Mouse (Mus musculus): Measurements from ENCODE around the gene Gm20388. TPM values are rescaled to one million over a fixed set of nuclear protein-coding genes. Genes with fewer than 3 reads are reported as not detected.

Gm20388 gene
- total and polyA plus RNA-seq, 2 experiments from 2014 or later, result 17.3 TPM; not detected in 1

GRCm38 (mm10) chr8:121119635-121120455 is 1209.2 kb downstream of the Gm20388 start:
- H3K9me3 ChIP-seq (replicated peaks; ENCODE audit: control insufficient read depth, low read length), result no peaks in the 10 kb centered on the region
- H3K4me3 ChIP-seq (ENCODE audit: low read depth, low read length), result peak overlapping the region; percentile 58
- peak overlapping the region; percentile 22; the same call in 1 of the 2 replicates for H3K27ac ChIP-seq (ENCODE audit: low read depth)
- H3K36me3 ChIP-seq (replicated peaks; ENCODE audit: control insufficient read depth, insufficient read depth, low read length), result no peaks in the 10 kb centered on the region
- H3K9ac ChIP-seq (replicated peaks; ENCODE audit: low read depth, low read length), result peak overlapping the region; percentile 46
- H3K4me1 ChIP-seq (ENCODE audit: control insufficient read depth, insufficient read depth), result no peaks in the 10 kb centered on the region
- H3K4me2 ChIP-seq (ENCODE audit: low read depth, low read length), result peak overlapping the region; percentile 65
- H3K27me3 ChIP-seq (ENCODE audit: control insufficient read depth, insufficient read depth, low read length), result peaks cover 100% of the 10 kb centered on the region
- 28% methylated on average over 12 of the region's 12 CpGs for WGBS
- DNase-seq (ENCODE audit: low spot score) (no peak), ATAC-seq (ENCODE audit: insufficient read depth, low read depth) (no peak)
- TF ChIP-seq CTCF (IDR thresholded peaks at IDR 0.05; ENCODE audit: low read depth), result no peak
- no peak for TF ChIP-seq EP300 (IDR thresholded peaks at IDR 0.05; ENCODE audit: low read depth)

- WGBS, result 33% methylated on average over 17 of the region's 17 CpGs
- H3K27ac ChIP-seq (ENCODE audit: low read depth), result peak overlapping the region; percentile 22; the same call in 1 of the 2 replicates
- peak overlapping the region; percentile 46 for H3K9ac ChIP-seq (replicated peaks; ENCODE audit: low read depth, low read length)
- no peaks in the 10 kb centered on the region for H3K9me3 ChIP-seq (replicated peaks; ENCODE audit: control insufficient read depth, low read length)
- TF ChIP-seq CTCF (IDR thresholded peaks at IDR 0.05; ENCODE audit: low read depth) (no peak), EP300 (IDR thresholded peaks at IDR 0.05; ENCODE audit: low read depth) (no peak)
- ATAC-seq (ENCODE audit: insufficient read depth, low read depth) (no peak), DNase-seq (ENCODE audit: low spot score) (no peak)
- H3K36me3 ChIP-seq (replicated peaks; ENCODE audit: control insufficient read depth, insufficient read depth, low read length), result no peaks in the 10 kb centered on the region
- H3K27me3 ChIP-seq (ENCODE audit: control insufficient read depth, insufficient read depth, low read length), result peaks cover 100% of the 10 kb centered on the region
- peak overlapping the region; percentile 65 for H3K4me2 ChIP-seq (ENCODE audit: low read depth, low read length)
- peak overlapping the region; percentile 58 for H3K4me3 ChIP-seq (ENCODE audit: low read depth, low read length)
- H3K4me1 ChIP-seq (ENCODE audit: control insufficient read depth, insufficient read depth), result 0 out of 2 replicates have a peak, but pooled peaks cover 5% of the 10 kb centered on the region
These were observed 1210.1 kb downstream of the Gm20388 start for GRCm38 (mm10) chr8:121120456-121121419.

- no peak for DNase-seq (ENCODE audit: low spot score)
- H3K4me1 ChIP-seq (ENCODE audit: control insufficient read depth, insufficient read depth), result 0 out of 2 replicates have a peak, but pooled peaks cover 6% of the 10 kb centered on the region
- H3K9ac ChIP-seq (replicated peaks; ENCODE audit: low read depth, low read length), result no peak overlapping the region
- H3K27ac ChIP-seq (ENCODE audit: low read depth), result no peak overlapping the region
- WGBS, result 42% methylated on average over 8 of the region's 8 CpGs
- H3K9me3 ChIP-seq (replicated peaks; ENCODE audit: control insufficient read depth, low read length), result no peaks in the 10 kb centered on the region
- no peak for TF ChIP-seq CTCF (IDR thresholded peaks at IDR 0.05; ENCODE audit: low read depth)
- no peak for TF ChIP-seq EP300 (IDR thresholded peaks at IDR 0.05; ENCODE audit: low read depth)
- H3K4me2 ChIP-seq (ENCODE audit: low read depth, low read length), result no peak overlapping the region
- H3K36me3 ChIP-seq (replicated peaks; ENCODE audit: control insufficient read depth, insufficient read depth, low read length), result no peaks in the 10 kb centered on the region
- H3K4me3 ChIP-seq (ENCODE audit: low read depth, low read length), result no peak overlapping the region
- ATAC-seq (ENCODE audit: insufficient read depth, low read depth), result no peak
- H3K27me3 ChIP-seq (ENCODE audit: control insufficient read depth, insufficient read depth, low read length), result peaks cover 100% of the 10 kb centered on the region
These were observed 1211.1 kb downstream of the Gm20388 start for GRCm38 (mm10) chr8:121121704-121122103.

GRCm38 (mm10) chr8:121122368-121122767 is 1211.7 kb downstream of the Gm20388 start:
- Histone ChIP-seq H3K27me3 (ENCODE audit: control insufficient read depth, insufficient read depth, low read length) (peaks cover 100% of the 10 kb centered on the region), H3K9me3 (replicated peaks; ENCODE audit: control insufficient read depth, low read length) (no peaks in the 10 kb centered on the region), H3K27ac (ENCODE audit: low read depth) (no peak overlapping the region), H3K4me2 (ENCODE audit: low read depth, low read length) (no peak overlapping the region), H3K9ac (replicated peaks; ENCODE audit: low read depth, low read length) (no peak overlapping the region), H3K36me3 (replicated peaks; ENCODE audit: control insufficient read depth, insufficient read depth, low read length) (no peaks in the 10 kb centered on the region), H3K4me3 (ENCODE audit: low read depth, low read length) (no peak overlapping the region), H3K4me1 (ENCODE audit: control insufficient read depth, insufficient read depth) (0 out of 2 replicates have a peak, but pooled peaks cover 6% of the 10 kb centered on the region)
- no peak for TF ChIP-seq EP300 (IDR thresholded peaks at IDR 0.05; ENCODE audit: low read depth)
- no peak for TF ChIP-seq CTCF (IDR thresholded peaks at IDR 0.05; ENCODE audit: low read depth)
- no peak for ATAC-seq (ENCODE audit: insufficient read depth, low read depth)
- DNase-seq (ENCODE audit: low spot score), result no peak
- 23% methylated on average over 7 of the region's 7 CpGs for WGBS

GRCm38 (mm10) chr8:121123113-121123512 is 1212.5 kb downstream of the Gm20388 start:
- 81% methylated on average over 2 of the region's 2 CpGs for WGBS
- ATAC-seq (ENCODE audit: insufficient read depth, low read depth) (no peak), DNase-seq (ENCODE audit: low spot score) (no peak)
- H3K4me3 ChIP-seq (ENCODE audit: low read depth, low read length), result no peak overlapping the region
- H3K9me3 ChIP-seq (replicated peaks; ENCODE audit: control insufficient read depth, low read length), result no peaks in the 10 kb centered on the region
- H3K9ac ChIP-seq (replicated peaks; ENCODE audit: low read depth, low read length), result no peak overlapping the region
- H3K27ac ChIP-seq (ENCODE audit: low read depth), result no peak overlapping the region
- peaks cover 100% of the 10 kb centered on the region for H3K27me3 ChIP-seq (ENCODE audit: control insufficient read depth, insufficient read depth, low read length)
- 0 out of 2 replicates have a peak, but pooled peaks cover 6% of the 10 kb centered on the region for H3K4me1 ChIP-seq (ENCODE audit: control insufficient read depth, insufficient read depth)
- H3K36me3 ChIP-seq (replicated peaks; ENCODE audit: control insufficient read depth, insufficient read depth, low read length), result no peaks in the 10 kb centered on the region
- TF ChIP-seq CTCF (IDR thresholded peaks at IDR 0.05; ENCODE audit: low read depth), result no peak
- H3K4me2 ChIP-seq (ENCODE audit: low read depth, low read length), result no peak overlapping the region
